Mouse (Mus musculus): ENCODE results near the gene Senp7. TPM values are rescaled to one million over a fixed set of nuclear protein-coding genes. Genes with fewer than 3 reads are reported as not detected.
"Not testable (repeated sequence)": the region's sequence is repeated elsewhere in the genome, so short reads cannot be mapped to it uniquely, and the experiment has no call there.

Senp7 gene
- total RNA-seq, 2 experiments from 2014 or later: 11.5 to 12.9 TPM

DNA sequence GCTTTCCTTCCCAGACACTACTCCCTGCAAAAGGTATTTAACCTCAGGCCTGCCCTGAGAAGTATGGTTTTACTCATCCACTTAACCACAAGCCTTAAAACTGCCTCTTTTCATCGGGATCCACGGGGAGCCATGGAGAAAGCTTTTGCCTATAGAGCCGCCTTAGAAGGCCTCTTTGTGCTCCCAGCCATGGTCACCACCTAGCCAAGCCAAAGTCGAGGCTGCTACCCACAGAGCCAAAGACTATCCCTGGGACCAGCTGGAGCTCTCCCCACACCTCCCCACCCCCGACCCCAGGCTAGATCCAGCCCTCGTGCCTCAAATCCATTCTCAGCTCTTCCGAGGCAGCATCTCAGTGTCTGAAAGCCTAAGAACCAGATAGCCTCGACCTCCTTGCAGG is 18.0 kb downstream of the Senp7 start:
- no peak for DNase-seq

GRCm38 (mm10) chr16:56068523-56069070 is 20.5 kb downstream of the Senp7 start:
- DNase-seq: no peak

- no peak for DNase-seq
These were observed 23.4 kb downstream of the Senp7 start for GRCm38 (mm10) chr16:56071317-56072232.

GRCm38 (mm10) chr16:56072533-56072932 is 24.4 kb downstream of the Senp7 start:
- no peak for DNase-seq

DNA sequence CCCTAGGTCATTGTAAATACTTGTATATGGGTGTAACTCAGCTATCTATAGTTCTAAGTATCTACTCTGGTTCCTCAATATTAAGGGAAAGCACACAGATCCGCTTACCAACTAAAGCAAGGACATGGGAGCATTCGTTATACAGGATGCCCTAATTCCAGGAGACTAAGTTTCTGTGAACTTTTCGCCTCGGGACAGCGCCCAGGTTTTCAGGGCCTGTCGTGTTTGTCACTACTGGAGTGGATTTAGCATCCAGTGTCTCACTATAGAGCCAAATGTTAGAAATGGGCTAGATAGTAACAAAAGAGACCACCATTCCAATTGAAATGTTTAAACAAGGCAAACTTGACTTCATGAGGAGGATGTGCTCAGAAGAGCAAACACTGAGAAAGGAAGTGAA is 25.0 kb downstream of the Senp7 start:
- not testable (repeated sequence) for DNase-seq

GRCm38 (mm10) chr16:56074122-56074521 is 26.0 kb downstream of the Senp7 start:
- DNase-seq: no peak

- DNase-seq: no peak
These were observed 26.4 kb downstream of the Senp7 start for GRCm38 (mm10) chr16:56074565-56074964.

- DNase-seq: peak; percentile 85
These were observed 27.3 kb downstream of the Senp7 start for GRCm38 (mm10) chr16:56075222-56076111.

- no peak for DNase-seq
These were observed 28.2 kb downstream of the Senp7 start for GRCm38 (mm10) chr16:56076121-56076869.

- no peak for DNase-seq
These were observed 31.3 kb downstream of the Senp7 start for GRCm38 (mm10) chr16:56079419-56079818.

DNA sequence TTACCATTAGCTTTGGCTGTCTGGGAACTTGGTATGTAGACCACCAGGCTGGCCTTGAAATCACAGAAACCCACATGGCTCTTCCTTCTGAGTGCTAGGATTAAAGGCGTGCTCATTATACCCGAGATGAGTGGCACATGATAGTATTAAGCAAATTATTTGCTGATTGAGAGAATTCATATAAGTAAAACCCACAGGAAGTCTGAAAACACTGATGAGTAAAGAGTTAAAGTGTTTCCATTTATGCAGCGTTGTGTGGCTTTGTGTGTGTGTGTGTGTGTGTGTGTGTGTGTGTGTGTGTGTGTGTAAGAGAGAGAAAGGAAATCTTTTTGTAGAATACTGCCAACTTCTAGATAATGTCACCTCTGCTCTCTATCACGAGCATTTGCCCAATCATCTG is 33.6 kb downstream of the Senp7 start:
- DNase-seq: no peak

- DNase-seq: no peak
These were observed 38.2 kb downstream of the Senp7 start for GRCm38 (mm10) chr16:56086336-56086735.

GRCm38 (mm10) chr16:56090385-56090784 is 42.2 kb downstream of the Senp7 start:
- DNase-seq: no peak

DNA sequence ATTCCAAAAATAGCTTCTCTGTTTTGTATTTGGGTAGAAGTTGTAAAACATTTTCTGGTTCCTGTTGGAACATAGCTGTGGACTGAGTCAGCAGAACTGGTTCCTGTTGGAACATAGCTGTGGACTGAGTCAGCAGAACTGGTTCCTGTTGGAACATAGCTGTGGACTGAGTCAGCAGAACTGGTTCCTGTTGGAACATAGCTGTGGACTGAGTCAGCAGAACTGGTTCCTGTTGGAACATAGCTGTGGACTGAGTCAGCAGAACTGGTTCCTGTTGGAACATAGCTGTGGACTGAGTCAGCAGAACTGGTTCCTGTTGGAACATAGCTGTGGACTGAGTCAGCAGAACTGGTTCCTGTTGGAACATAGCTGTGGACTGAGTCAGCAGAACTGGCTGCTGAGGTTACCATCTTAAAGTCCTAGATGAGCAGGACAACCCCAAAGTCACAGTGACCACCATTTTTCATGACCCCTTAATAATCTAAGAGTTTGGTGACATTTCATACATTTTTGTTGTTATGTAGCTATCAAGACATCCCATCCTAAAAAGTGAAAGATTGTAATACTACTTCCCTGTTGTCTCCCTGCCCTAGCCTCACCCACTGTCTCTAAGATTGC is 48.4 kb downstream of the Senp7 start:
- DNase-seq: not testable (repeated sequence)

DNA sequence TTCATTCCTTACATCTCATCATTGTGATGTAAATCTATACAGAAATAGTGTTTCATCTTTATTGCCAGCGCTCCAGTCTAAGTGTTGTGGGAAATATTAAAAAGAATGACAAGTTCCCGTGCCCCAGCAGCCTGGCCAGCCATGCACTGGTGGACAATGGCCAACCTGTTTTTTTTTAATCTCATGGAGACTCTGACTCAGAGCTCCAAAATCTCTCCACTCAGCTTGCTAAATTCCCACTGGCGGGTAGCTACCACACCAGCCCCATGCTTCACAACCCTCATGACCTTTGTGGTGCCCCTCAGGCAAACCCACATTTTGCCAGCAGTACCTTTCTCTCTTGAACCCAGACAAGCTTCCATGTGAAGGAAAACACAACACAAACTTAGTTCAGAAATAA is 67.6 kb downstream of the Senp7 start:
- DNase-seq: no peak

- no peak for DNase-seq
These were observed 68.0 kb downstream of the Senp7 start for GRCm38 (mm10) chr16:56116155-56116554.

DNA sequence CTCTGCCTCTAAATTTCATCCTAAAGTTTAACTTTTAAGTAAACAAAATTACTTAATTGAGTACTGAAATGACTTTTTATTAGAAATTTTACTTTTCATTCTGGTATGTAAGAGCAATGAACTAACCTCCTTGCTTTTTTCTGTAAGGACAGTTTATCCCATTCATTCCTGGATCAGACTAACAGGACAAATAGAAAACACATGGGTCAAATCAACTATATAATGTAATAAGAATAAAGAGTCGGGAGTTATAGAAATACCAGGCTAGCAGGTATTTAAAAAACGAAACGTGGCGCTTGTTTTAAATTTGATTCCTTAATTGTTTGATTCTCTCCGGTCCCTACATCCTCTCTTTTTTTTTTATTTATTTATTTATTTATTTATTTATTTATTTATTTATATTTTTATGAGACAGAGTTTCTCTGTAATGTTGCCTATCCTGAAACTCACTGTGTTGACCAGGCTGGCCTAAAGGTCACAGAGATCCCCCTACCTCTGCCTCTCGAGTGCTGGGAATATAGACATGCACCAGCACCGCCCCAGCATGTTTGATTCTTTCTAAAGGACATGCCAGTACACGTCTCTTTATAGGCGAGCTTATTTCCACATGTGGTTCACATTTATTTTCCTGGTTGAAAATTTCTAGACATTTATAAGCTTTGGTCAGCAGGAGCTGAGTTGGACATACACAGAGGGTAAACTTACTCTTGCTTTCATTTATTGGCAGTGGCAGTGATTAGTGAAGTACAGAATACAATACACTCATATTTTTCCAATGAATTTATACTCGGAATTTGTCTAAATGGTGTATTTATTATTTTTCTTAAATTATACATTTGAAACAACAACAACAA is 69.4 kb downstream of the Senp7 start:
- DNase-seq: no peak

GRCm38 (mm10) chr16:56122517-56122916 is 74.4 kb downstream of the Senp7 start:
- DNase-seq: no peak

GRCm38 (mm10) chr16:56124045-56124444 is 75.9 kb downstream of the Senp7 start:
- DNase-seq: no peak

DNA sequence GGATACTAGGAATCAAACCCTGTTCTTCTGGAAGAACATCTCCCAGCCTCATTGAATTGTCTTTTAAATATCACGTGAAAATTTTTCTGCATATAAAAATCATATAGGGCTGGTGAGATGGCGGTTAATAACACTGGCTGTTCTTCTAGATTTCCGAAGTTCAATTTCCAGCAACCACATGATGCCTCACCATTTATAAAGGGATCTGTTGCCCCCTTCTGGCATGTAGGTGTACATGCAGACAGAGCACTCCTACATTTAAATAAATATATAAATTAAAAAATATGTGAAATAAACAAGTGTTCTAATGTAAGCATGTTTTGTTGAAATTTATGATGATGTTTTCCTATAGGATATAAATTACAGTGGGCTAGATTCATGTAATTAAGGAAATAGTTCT is 83.5 kb downstream of the Senp7 start:
- DNase-seq: no peak

Data from gastrocnemius, postnatal 25 days (tissue).